Mouse (Mus musculus) thymus, adult 2 months (tissue): ENCODE measurements around the gene Gfy.

Experiments used
- CTCF ChIP-seq: fragments of 200-500 bp; IDR thresholded peaks from 2 replicates; pipeline ENCODE4 v1.5.1; 2012; ENCODE audit warnings: mild to moderate bottlenecking, control low read depth, low read length, moderate library complexity, borderline replicate concordance; ENCODE audit not compliant: control insufficient read depth, poor library complexity, insufficient read depth; ENCODE audit errors: extremely low read depth
- POLR2A ChIP-seq: fragments of 200-500 bp; IDR thresholded peaks from 2 replicates; pipeline ENCODE4 v1.6.1; 2012; ENCODE audit warnings: mild to moderate bottlenecking, low read length, control low read depth, moderate library complexity; ENCODE audit not compliant: control insufficient read depth, poor library complexity, insufficient read depth; ENCODE audit errors: extremely low read depth

DNA sequence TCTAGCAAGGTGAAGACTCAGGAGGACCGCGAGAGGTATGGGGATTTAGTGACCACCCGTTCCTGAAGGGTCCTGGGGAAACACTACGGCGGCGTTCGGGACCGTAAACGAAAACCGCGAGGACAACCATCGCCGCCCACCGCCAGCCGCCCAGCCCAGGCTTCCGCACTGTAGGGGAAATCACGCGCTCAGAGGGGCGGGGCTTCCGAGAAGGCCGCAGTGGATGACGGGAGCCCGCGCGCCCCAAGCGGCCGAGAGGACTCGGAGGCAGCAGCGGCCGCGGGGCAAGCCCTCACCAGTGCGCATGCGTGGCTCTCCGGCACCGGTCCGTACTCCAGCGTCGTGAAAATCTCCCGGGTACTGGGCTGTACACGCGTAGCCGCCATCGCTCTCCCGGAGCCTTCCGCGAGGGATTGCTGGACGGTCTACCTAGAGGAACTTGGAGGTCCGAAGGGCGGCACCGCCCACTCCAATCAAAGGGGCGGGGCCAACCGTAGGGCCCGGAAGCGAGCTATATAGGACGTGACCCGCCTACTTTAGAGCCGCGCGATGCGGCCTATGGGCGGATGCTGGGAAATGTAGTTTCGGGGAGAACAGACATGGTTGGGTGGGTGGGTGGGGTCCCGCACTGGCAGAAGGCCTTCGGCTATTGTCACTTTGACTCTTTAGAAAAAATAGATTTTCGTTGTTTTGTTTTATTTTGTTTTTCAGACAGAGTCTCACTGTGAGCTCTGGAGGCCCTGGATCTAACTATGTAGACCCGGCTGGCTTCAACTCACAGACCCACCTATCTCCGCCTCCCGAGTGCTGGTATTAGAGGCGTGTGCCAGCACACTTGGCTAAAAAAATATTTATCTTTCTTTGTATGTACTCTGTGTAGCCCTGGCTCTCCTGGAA lies 25.0 kb downstream of the Gfy start, which contains the start of the genes Pih1d1 and Aldh16a1:
- TF ChIP-seq POLR2A (peak; percentile 99), CTCF (peak; percentile 86; the same call in 1 of the 2 replicates)
